Mouse (Mus musculus) lung, postnatal 0 days (tissue): ENCODE data around the gene C2.

Experiments used
- CTCF ChIP-seq: IDR thresholded peaks from 2 replicates; pipeline ENCODE4 v1.5.1; 2016; ENCODE audit warnings: antibody characterized with exemption, mild to moderate bottlenecking
- EP300 ChIP-seq: IDR thresholded peaks from 2 replicates; pipeline ENCODE4 v1.6.1; 2016; ENCODE audit warnings: antibody characterized with exemption, mild to moderate bottlenecking, control low read depth

DNA sequence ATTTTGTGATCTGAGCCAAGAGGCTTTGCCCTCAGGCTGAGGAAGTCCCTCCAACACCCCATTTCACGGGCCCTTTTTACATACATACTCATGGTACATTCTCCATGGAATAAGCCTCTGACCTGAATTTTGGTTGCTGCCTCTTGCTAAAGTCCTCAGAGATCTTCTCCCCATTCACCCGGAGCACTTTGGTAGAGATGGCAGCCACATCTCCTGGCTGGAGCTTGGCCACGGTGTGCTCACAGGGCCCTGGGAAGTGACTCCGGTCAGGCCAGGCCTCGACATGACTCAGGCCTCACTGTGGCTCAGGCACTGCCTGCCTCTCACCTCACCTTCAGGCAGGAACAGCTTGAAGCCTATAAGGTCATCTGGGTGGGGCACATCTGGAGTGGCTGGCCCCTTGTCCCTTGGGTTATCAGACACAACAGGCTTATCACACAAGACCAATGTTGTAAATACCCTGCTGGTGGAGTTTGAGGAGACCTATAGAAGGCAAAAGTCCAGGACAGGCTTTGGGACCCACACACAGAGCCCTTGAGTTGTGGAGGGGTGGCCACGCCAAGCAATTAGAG, 57.2 kb downstream of the C2 start:
- TF ChIP-seq CTCF, result no peak
- no peak for TF ChIP-seq EP300
